Mouse (Mus musculus) liver, postnatal 0 days (tissue): ENCODE data around the gene Pla2g4b.

Source experiments
- CTCF ChIP-seq: sonication (generic); IDR thresholded peaks from 2 replicates; pipeline ENCODE4 v1.5.1; 2016; ENCODE audit warnings: antibody characterized with exemption, low read depth
- EP300 ChIP-seq: IDR thresholded peaks from 2 replicates; pipeline ENCODE4 v1.6.1; 2016; ENCODE audit warnings: antibody characterized with exemption, low read depth, mild to moderate bottlenecking

GRCm38 (mm10) chr2:120033726-120034125, 509 bp downstream of the Pla2g4b start:
- TF ChIP-seq CTCF: no peak
- TF ChIP-seq EP300: no peak
